Mouse (Mus musculus) lung, embryonic 15.5 days (tissue): Measurements from ENCODE around the gene Tcte1. TPM values are rescaled to one million over a fixed set of nuclear protein-coding genes. Genes with fewer than 3 reads are reported as not detected.

Experiments
- ATAC-seq: fragments of 200-750 bp; cut with Nextera tagmentation; 2 replicates; pipeline ENCODE4 v1.8.0; 2017; ENCODE audit warnings: moderate number of reproducible peaks, borderline replicate concordance; ENCODE audit not compliant: low FRiP score, low TSS enrichment; ENCODE audit errors: extremely low read depth
- H3K27ac ChIP-seq: fragments of 300-500 bp; sonication (generic); 2 replicates; pipeline ENCODE4 v1.5.1; 2015; ENCODE audit warnings: moderate library complexity, mild to moderate bottlenecking, inconsistent platforms
- H3K27me3 ChIP-seq: fragments of 300-500 bp; sonication (generic); 2 replicates; pipeline ENCODE4 v1.6.1; 2015; ENCODE audit warnings: inconsistent platforms
- H3K36me3 ChIP-seq: fragments of 300-500 bp; sonication (generic); 2 replicates; pipeline ENCODE4 v1.6.1; 2015; ENCODE audit warnings: inconsistent platforms
- H3K4me1 ChIP-seq: fragments of 300-500 bp; sonication (generic); 2 replicates; pipeline ENCODE4 v1.6.1; 2015; ENCODE audit warnings: inconsistent platforms
- H3K4me2 ChIP-seq: fragments of 300-500 bp; sonication (generic); 2 replicates; pipeline ENCODE4 v1.6.1; 2015; ENCODE audit warnings: inconsistent platforms, mild to moderate bottlenecking, moderate library complexity
- H3K4me3 ChIP-seq: fragments of 300-500 bp; sonication (generic); 2 replicates; pipeline ENCODE4 v1.5.1; 2015; ENCODE audit warnings: mild to moderate bottlenecking, inconsistent platforms
- H3K9ac ChIP-seq: fragments of 300-500 bp; sonication (generic); 2 replicates; pipeline ENCODE4 v1.6.1; 2015; ENCODE audit warnings: inconsistent platforms
- H3K9me3 ChIP-seq: fragments of 300-500 bp; sonication (generic); 2 replicates; pipeline ENCODE4 v1.6.1; 2016; ENCODE audit warnings: inconsistent platforms
- WGBS: fragments of 180-500 bp; shearing (Covaris S2); methylation state at CpG from one replicate; pipeline ENCODE4 v1.1.7; 2015; 5-methylcytosine and 5-hydroxymethylcytosine counted together
- polyA plus RNA-seq: library from polyadenylated mRNA; unstranded; fragments of >200 nt; fragmentation: Nextera tagmentation; extraction: Ambion mirVana; gene quantifications from 2 replicates; pipeline ENCODE4 v1.2.1, GENCODE M21; 2015

Gene Tcte1
- polyA plus RNA-seq, 1 experiment from 2014 or later = 0.82 TPM

DNA sequence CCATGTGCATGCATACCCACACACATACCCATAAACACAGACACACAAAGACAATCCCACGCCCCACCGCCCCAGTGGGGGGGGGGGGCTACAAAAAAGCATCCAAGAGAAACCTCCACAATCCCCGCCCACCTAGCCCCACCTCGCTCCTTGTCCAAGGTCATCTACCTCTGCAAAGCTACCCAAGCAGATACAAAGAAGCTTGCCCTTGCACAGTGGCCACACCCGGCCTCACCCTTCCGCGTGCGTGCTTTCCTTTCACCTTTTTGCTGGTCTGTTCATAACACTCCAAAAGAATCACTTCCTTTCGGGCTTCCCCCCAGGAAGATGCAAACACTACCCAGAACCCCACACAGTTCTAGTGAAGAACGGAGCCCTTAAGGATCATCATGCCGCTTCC is 27.8 kb upstream of the Tcte1 start:
- Histone ChIP-seq H3K27ac (no peak overlapping the region), H3K36me3 (no peaks in the 10 kb centered on the region), H3K9ac (no peak overlapping the region), H3K4me3 (no peak overlapping the region), H3K9me3 (no peaks in the 10 kb centered on the region), H3K4me2 (no peak overlapping the region), H3K27me3 (no peaks in the 10 kb centered on the region), H3K4me1 (no peaks in the 10 kb centered on the region)
- no peak for ATAC-seq
- 69% methylated on average over 11 of the region's 11 CpGs for WGBS

DNA sequence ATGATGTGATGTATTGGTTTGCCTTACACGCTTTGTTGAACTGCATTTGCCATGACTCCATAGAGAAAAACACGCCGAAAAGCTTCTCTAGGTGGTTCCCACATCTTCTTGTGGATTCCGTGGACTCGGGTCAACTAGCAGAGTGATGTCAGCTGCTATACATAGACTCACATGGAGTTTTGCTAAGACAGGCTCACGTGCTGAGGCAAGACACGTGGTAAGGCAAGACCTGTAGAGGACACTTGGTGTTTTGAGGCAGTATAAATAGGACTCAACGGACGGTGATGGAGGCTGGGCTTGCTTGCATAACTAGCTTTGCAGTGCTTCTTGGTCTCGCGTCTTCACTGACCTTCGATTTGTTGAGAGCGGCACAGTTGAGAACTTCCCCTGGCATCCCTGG is 24.8 kb upstream of the Tcte1 start:
- Histone ChIP-seq H3K36me3 (no peaks in the 10 kb centered on the region), H3K9ac (no peak overlapping the region), H3K9me3 (no peaks in the 10 kb centered on the region), H3K27me3 (no peaks in the 10 kb centered on the region), H3K4me1 (no peaks in the 10 kb centered on the region), H3K4me3 (no peak overlapping the region), H3K4me2 (no peak overlapping the region), H3K27ac (no peak overlapping the region)
- no peak for ATAC-seq
- WGBS = 73% methylated on average over 13 of the region's 13 CpGs

DNA sequence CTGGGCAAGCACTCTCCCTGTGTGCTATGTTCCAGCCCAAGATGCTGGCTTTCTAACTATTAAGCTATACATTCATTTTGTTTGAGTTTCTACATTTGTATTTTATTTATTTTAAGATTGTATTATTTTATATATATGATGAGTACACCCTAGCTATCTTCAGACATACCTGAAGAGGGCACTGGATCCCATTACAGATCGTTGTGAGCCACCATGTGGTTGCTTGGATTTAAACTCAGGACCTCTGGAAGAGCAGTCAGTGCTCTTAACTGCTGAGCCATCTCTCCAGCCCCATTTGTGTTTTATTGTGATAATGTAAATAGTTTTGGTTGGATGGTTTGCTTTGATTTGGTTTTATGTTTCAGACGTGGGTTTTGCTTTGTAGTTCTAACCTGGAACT is 23.7 kb upstream of the Tcte1 start:
- no peaks in the 10 kb centered on the region for H3K4me1 ChIP-seq
- H3K36me3 ChIP-seq = no peaks in the 10 kb centered on the region
- H3K27me3 ChIP-seq = no peaks in the 10 kb centered on the region
- H3K4me3 ChIP-seq = no peak overlapping the region
- no peak for ATAC-seq
- H3K4me2 ChIP-seq = no peak overlapping the region
- no peak overlapping the region for H3K27ac ChIP-seq
- H3K9ac ChIP-seq = no peak overlapping the region
- no peaks in the 10 kb centered on the region for H3K9me3 ChIP-seq
- WGBS = 20% methylated on average over 2 of the region's 2 CpGs

DNA sequence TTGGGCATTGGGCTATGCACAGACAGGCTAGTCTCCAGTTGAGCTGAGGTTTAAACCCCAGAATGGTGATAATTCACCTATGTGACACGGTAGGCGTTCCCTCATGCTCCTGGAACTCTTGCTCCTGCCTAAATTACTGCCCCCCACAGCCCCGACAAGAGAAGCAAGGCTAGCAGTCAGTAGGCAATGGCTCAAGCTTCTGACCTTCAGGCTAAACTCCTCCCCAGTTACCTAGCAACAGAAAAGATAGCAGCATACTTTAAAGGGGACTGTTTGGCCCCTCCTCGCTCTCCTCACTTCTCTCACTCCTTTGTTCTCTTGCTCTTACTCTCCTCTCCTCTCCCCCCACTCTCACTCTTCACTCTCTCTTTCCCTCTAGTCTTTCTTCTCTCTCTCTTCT is 22.3 kb upstream of the Tcte1 start:
- H3K9me3 ChIP-seq = no peaks in the 10 kb centered on the region
- no peak overlapping the region for H3K4me2 ChIP-seq
- no peaks in the 10 kb centered on the region for H3K36me3 ChIP-seq
- ATAC-seq = no peak
- no peaks in the 10 kb centered on the region for H3K27me3 ChIP-seq
- WGBS = 26% methylated on average over 4 of the region's 4 CpGs
- no peak overlapping the region for H3K9ac ChIP-seq
- no peak overlapping the region for H3K4me3 ChIP-seq
- no peaks in the 10 kb centered on the region for H3K4me1 ChIP-seq
- no peak overlapping the region for H3K27ac ChIP-seq

DNA sequence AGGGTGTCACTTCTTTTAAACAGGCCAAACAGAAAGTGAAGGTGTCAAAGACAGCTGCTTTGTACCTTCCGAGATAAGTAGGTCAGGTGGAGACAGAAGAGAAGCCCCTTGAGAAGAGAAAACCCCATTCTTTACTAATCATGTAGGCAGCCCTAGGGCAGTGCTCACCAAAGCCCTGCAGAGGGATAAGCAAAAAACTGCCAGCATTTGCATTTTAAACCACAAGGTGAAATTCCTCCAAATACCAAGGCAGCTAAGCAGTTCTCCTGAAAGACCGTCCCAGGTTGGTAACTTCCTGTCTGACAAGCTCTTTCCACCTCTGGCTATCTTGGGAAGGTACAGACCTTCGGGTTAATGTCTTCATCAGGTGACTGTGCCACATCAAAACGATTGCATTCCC is 20.9 kb upstream of the Tcte1 start:
- 43% methylated on average over 4 of the region's 4 CpGs for WGBS
- no peaks in the 10 kb centered on the region for H3K9me3 ChIP-seq
- no peak overlapping the region for H3K27ac ChIP-seq
- no peak overlapping the region for H3K9ac ChIP-seq
- ATAC-seq = no peak
- H3K4me1 ChIP-seq = peaks cover 3% of the 10 kb centered on the region; the same call in 1 of the 2 replicates
- H3K27me3 ChIP-seq = no peaks in the 10 kb centered on the region
- no peaks in the 10 kb centered on the region for H3K36me3 ChIP-seq
- H3K4me3 ChIP-seq = no peak overlapping the region
- H3K4me2 ChIP-seq = no peak overlapping the region

DNA sequence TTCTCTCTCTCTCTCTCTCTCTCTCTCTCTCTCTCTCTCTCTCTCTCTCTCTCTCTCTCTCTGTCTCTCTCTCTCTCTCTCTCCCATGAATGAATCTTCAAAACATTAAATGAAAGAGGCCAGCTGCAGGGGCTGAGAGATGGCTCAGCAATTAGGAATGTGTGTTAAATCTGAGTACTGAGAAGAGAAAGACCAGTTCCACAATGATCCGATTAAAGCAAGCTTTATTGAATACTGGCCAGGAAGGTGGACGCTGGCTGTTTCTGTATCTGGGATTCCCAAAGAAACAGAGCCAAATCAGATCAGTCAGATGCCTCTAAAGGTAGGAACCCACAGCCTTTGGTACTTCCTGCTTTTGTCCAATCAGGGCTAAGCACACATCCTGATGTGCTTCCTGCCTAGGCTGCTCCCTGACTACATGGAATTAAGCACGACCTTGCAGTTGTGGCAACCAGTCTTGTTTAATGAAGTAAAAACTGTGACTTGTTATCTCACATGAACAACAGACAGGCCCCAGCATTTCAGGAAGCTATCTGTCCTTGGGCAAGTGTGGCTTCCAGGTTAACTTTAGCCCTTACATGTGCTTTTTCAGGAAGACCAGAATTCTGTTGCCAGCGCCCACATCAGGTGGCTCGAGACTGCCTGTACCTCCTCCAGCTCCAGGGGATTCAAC is 19.8 kb upstream of the Tcte1 start:
- H3K36me3 ChIP-seq = no peaks in the 10 kb centered on the region; the same call in 1 of the 2 replicates
- no peak for ATAC-seq
- no peak overlapping the region for H3K4me3 ChIP-seq
- WGBS = 52% methylated on average over 5 of the region's 5 CpGs
- H3K9ac ChIP-seq = no peak overlapping the region
- H3K4me1 ChIP-seq = peaks cover 7% of the 10 kb centered on the region; the same call in 1 of the 2 replicates
- no peak overlapping the region for H3K27ac ChIP-seq
- H3K27me3 ChIP-seq = no peaks in the 10 kb centered on the region
- H3K4me2 ChIP-seq = no peak overlapping the region
- H3K9me3 ChIP-seq = no peaks in the 10 kb centered on the region

DNA sequence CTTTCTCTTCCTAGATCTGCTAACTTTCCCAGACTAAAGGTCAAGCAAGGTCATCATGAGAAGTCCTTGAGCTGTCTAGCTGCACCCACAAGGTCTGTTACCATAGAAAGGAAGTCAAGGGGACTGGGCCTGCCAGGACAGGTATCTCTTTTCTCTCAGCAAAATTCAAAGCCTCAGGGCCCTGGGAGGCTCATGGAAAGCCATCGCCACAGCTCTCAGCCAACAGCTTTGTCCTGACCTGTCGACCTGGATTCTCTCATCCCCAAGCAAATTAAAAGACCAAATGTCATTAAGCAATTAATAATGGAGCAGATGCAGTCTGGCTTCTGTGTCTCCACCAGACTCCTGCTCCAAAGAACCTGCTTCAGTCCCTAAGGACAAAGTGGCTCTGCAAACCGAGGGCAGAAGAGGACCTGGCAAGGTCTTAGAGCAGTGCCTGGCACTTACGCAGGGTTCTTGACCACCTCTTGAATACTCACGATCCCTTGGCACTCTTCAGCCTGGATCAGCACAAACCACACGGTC is 17.2 kb upstream of the Tcte1 start:
- Histone ChIP-seq H3K27ac (no peak overlapping the region), H3K4me2 (peak overlapping the region; percentile 54), H3K36me3 (peaks cover 7% of the 10 kb centered on the region), H3K9me3 (no peaks in the 10 kb centered on the region), H3K27me3 (no peaks in the 10 kb centered on the region), H3K4me3 (no peak overlapping the region; the same call in 1 of the 2 replicates), H3K4me1 (peaks cover 7% of the 10 kb centered on the region; the same call in 1 of the 2 replicates), H3K9ac (no peak overlapping the region)
- 61% methylated on average over 6 of the region's 6 CpGs for WGBS
- ATAC-seq = no peak

DNA sequence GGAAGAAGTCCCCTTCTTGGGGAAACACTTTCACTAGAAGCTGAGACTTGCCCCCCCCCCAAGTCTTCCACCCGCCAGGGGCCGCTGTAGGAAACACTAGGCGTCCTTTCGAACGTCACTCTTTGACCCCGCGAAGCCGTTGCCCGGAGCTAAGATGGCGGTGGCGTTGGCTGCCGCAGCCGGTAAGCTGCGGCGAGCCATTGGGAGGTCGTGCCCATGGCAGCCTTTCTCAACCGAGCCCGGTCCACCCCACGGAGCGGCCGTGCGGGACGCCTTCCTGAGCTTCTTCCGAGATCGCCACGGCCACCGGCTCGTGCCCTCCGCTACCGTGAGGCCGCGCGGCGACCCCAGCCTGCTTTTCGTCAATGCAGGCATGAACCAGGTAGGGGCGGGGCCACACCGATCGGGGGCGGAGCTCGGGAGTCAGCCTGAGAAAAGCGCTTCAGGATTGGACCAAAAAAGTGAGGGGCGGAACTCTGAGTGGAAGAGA is 16.5 kb upstream of the Tcte1 start, which contains the start of gene Aars2:
Gene Aars2 (plus strand): TSS at position 142 of the 490 bp plus-strand sequence.
- Histone ChIP-seq H3K4me2 (peak within 1 kb of the TSS; percentile 54), H3K27ac (peak within 1 kb of the TSS; percentile 87), H3K9ac (peak within 1 kb of the TSS; percentile 88), H3K4me1 (peaks cover 7% of the 10 kb centered on the region; the same call in 1 of the 2 replicates), H3K27me3 (no peaks in the 10 kb centered on the region), H3K9me3 (no peaks in the 10 kb centered on the region), H3K36me3 (peaks cover 9% of the 10 kb centered on the region), H3K4me3 (peak within 1 kb of the TSS; percentile 98)
- WGBS = under 1% methylated on average over 42 of the region's 42 CpGs
- ATAC-seq = peak; percentile 93

DNA sequence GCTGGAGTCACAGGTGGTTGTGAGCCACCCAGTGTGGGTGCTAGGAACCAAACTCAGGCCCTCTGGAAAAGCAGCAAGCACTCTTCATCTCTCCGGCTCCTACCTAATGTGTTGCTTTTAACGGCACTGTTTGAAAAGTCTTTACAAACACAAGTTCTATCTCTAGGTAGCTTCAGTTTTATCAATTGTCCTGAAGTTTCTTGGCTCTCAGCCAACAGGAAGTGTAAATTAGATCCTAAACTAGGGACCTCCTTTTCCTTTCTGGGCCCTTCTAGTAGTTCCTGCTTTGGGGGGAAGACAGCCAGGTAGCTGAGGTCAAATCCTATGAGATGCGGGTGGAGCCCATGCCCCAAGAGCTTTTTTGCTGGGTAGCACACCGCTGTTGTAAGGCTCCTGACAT is 12.4 kb upstream of the Tcte1 start:
- no peak overlapping the region for H3K4me3 ChIP-seq
- no peak overlapping the region for H3K27ac ChIP-seq
- H3K9ac ChIP-seq = no peak overlapping the region
- H3K4me1 ChIP-seq = peaks cover 7% of the 10 kb centered on the region; the same call in 1 of the 2 replicates
- WGBS = 83% methylated on average over 4 of the region's 4 CpGs
- H3K9me3 ChIP-seq = no peaks in the 10 kb centered on the region
- ATAC-seq = no peak
- peaks cover 9% of the 10 kb centered on the region for H3K36me3 ChIP-seq
- no peaks in the 10 kb centered on the region for H3K27me3 ChIP-seq
- H3K4me2 ChIP-seq = no peak overlapping the region

DNA sequence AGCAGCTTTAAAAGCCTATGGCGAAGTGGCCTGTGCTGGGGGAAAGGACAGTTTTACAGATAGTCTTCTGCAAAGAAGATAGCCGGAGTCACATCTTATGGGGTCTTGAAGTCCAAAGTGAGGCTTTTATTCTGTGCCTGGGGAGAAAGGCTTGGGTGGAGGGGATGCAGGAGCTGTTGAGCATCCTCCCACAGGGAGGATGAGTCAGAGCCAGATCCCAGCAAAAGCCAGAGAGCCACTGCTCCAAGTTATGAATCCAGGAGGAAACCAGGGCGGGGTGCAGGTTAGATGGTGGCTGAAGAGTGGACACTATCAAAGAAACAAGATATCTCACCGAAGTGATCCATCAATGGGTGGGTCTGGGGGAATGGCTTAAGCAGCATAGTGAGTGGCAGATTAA is 11.5 kb upstream of the Tcte1 start:
- Histone ChIP-seq H3K9ac (no peak overlapping the region), H3K4me3 (no peak overlapping the region), H3K4me2 (no peak overlapping the region), H3K9me3 (no peaks in the 10 kb centered on the region), H3K27me3 (no peaks in the 10 kb centered on the region), H3K36me3 (peaks cover 9% of the 10 kb centered on the region), H3K4me1 (peaks cover 7% of the 10 kb centered on the region; the same call in 1 of the 2 replicates), H3K27ac (no peak overlapping the region)
- WGBS = 91% methylated on average over 4 of the region's 4 CpGs
- no peak for ATAC-seq

DNA sequence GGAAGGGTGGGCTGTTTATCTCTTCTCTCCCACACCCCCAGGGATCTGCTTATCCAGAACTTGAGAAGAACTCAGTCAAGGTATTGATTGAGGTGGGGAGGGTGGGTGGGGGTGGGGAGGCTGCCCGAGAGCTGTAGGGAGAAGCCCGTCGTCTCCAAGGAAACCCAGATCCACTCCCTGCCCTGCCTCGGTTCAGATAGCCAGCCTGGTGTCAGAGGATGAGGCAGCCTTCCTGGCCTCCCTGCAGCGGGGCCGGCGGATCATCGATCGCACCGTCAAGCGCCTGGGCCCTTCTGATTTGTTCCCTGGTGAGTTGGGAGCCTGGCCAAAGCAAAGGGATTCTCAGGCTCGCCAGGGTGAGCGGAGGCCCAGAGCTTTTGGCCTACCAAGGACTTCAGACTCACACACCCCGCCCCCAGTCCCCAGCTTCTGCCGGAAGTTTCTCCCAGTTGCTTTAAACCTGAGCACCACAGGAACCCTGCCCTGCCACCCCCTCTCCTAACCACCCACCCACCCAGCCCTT is 8.0 kb upstream of the Tcte1 start:
- Histone ChIP-seq H3K27ac (no peak overlapping the region), H3K4me3 (no peak overlapping the region), H3K36me3 (0 out of 2 replicates have a peak, but pooled peaks cover 8% of the 10 kb centered on the region), H3K4me1 (no peaks in the 10 kb centered on the region), H3K4me2 (no peak overlapping the region), H3K27me3 (no peaks in the 10 kb centered on the region), H3K9me3 (no peaks in the 10 kb centered on the region), H3K9ac (no peak overlapping the region)
- WGBS = 42% methylated on average over 15 of the region's 15 CpGs
- ATAC-seq = no peak

DNA sequence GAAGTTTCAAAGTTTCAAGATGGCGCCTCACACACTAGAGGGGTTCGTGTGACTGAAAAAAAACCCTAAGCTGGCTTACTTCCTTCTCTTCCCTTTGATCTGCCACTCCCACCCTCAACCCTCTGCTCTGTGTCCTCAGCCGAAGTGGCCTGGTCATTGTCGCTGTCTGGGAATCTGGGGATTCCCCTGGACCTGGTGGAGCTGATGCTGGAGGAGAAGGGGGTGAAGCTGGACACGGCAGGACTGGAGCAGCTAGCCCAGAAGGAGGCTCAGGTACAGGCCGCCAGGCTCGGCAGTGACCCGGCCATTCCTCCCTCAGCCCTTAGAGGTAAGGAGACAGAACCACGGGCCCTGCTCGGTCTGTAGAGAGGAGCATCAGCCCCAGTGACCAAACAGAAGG is 7.4 kb upstream of the Tcte1 start:
- H3K9ac ChIP-seq = no peak overlapping the region
- no peaks in the 10 kb centered on the region for H3K27me3 ChIP-seq
- H3K36me3 ChIP-seq = 0 out of 2 replicates have a peak, but pooled peaks cover 8% of the 10 kb centered on the region
- no peak overlapping the region for H3K4me2 ChIP-seq
- no peak for ATAC-seq
- no peak overlapping the region for H3K27ac ChIP-seq
- 85% methylated on average over 10 of the region's 10 CpGs for WGBS
- no peaks in the 10 kb centered on the region for H3K9me3 ChIP-seq
- no peak overlapping the region for H3K4me3 ChIP-seq
- H3K4me1 ChIP-seq = no peaks in the 10 kb centered on the region
